Mouse (Mus musculus) c-Kit-negative CD71-positive TER-119-positive erythroid progenitor cells, embryonic 14.5 days (primary cell): ENCODE data around the gene Traf3ip2.

ENCODE experiments used
- DNase-seq: peaks from one replicate; pipeline ENCODE4 v3.0.0-alpha.2; 2013; ENCODE audit warnings: low read depth, low spot score

The Traf3ip2 gene

DNA sequence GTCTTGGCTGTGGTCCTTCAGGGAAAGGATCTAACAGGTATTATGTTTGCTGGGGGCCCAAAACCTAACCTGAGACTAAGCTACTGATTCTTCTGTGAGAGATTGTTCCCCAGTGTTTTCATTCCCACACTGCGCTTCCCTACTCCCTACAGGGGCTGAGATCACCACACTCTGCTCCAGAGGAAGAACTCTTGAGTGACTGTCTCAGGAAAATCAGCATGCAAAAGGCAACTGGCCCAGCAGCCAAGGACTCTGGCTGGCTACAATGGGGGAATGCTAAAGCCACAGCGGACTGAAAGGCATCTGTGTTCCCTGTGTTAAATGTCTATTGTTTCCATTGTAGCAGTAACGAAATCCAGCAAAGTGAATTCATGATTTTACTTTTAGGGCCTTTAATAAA is 62.0 kb downstream of the Traf3ip2 start:
- DNase-seq, result no peak

DNA sequence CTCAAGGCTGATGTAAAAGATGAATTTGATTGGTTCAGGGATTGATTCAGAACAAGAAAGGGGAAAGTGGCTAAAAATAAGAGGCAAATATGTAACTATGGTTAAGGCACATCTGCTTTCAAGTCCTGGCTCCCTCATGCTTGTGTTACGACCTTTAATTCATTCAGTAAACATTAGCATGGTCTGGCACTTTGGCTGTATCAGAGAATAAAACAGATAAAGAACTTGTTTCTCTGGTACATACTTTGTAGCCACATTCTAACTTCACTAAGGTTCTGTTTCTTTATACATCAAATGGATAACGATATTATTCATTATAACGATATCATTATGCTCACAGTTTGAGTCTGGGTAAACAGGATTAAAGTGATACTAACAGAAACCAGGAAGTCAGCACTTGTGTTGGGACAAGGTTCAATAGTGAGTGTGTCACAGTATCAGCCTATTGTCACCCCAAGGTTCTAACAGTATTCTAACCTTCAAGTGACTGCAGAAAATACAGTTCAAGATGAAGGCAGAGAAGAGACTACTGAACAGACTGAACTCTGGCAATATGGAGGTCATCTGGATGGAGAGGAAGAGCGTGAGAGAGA is 65.6 kb downstream of the Traf3ip2 start:
- DNase-seq, result no peak

GRCm38 (mm10) chr10:39681014-39681413 is 68.3 kb downstream of the Traf3ip2 start:
- DNase-seq, result no peak

DNA sequence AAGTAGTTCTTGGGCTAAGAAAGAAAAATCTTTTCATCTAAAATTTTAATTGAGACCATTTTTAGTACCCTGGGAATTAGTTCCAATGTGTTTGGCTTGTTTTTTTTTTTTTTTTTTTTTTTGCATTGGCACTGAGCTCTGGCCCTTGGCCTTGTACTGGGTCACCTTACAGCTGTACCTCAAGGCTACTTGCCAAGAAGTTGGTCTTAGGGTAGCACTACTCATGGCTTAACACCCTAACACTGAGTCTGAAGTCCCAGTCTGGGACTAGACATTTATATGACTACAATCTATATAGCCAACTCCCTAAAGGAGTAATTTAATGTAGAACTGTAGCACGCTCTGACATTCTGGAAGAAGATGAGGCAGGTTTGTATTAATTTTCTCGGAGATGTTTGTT is 69.8 kb downstream of the Traf3ip2 start:
- DNase-seq, result no peak

DNA sequence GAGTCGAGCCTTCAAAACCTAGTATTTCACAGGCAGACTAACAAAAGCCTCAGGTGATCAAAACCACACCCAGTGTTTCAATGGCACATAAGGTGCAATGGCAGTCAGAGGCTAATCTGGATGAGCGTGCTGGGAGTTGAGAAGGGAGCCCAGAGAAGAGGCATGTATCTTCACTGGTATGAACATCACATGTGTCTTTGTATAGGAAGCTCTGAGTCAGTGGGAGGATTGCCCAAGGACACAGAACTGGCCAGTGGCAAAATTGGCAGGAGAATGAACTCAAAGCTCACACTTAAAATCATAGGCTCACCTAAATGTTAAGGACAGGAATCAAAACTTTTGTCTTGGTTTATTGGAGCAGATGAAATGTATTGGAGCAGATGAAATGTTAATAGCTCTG is 70.7 kb downstream of the Traf3ip2 start:
- DNase-seq, result no peak

- no peak for DNase-seq
These were observed 74.1 kb downstream of the Traf3ip2 start for GRCm38 (mm10) chr10:39686811-39687210.

- no peak for DNase-seq
These were observed 75.1 kb downstream of the Traf3ip2 start for GRCm38 (mm10) chr10:39687851-39688250.

DNA sequence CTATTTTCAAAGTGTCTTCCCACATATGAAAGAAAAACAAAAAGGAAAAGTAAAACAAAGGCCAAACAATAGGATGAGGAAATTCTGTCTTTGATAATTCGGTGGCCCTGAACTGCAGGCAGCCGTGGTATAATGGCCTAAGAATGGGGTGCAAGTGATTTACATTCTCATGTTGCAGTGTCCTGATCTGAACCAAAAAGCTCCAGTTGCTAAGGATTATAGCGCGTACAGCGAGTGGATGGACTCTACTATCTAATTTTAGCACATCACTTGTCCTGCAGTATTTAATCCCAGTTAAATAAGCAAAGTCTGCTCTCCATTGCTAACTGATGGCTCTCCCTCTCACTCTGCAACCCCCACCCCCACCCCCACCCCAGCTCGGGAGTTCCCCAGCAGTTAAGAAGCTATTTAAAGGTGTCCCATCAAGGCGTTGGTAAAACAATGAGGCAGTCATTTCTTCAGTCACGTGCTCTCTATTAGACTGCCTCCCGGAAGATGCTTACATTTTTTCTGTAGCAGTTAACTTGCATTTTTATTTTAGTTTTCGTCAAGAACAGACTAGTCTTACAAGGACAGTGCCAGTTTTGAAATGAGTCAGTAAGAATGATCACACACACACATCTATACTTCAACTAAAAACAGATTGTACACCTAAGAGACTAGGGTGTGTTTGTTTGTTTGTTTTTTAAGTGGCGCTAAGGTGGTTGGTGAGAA is 78.8 kb downstream of the Traf3ip2 start:
- no peak for DNase-seq

GRCm38 (mm10) chr10:39692152-39692551 is 79.4 kb downstream of the Traf3ip2 start:
- no peak for DNase-seq
